Mouse (Mus musculus): ENCODE results near the gene Glis3.

DNA sequence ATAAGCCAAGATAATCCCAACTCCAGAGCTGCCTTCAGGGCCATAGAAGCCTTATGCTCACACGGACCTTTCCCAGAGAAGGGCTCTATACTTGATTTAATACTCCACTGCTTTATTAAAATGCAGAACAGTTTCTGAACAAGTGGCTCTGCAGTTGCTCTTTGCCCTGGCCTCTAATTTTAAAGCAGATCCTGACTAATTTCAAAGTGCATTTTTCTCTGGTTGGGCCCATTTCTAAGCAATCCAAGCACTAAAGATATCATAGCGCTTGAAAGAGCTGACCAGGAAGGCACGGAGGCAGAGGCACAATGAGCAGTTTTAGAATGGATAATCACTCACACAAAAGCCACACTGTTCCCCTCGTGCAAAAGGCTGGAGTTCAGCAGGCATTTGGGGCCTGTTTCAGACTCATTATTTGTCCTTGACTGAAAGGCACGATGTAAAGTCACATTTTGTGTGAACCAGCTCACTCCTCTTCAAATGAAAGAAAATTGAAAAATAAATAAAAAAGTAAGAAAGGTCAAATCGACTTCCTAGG lies 202.5 kb downstream of the Glis3 start:
- TF ChIP-seq CTCF (IDR thresholded peaks at IDR 0.05; ENCODE audit: borderline replicate concordance, insufficient read depth, low read length) (no peak), POLR2A (IDR thresholded peaks at IDR 0.05; ENCODE audit: low read depth, low read length) (no peak)
